Mouse (Mus musculus) thymus, postnatal 10 days (tissue): Measurements from ENCODE around the gene Ppp1r36.
"Not testable (repeated sequence)": the region's sequence is repeated elsewhere in the genome, so short reads cannot be mapped to it uniquely, and the experiment has no call there.

ENCODE experiments used
- DNase-seq, 2 experiments: peaks; one replicate each; pipeline ENCODE4 v3.0.0; 2021; ENCODE audit warnings: low spot score in 2 of 2

Ppp1r36 gene

GRCm38 (mm10) chr12:76448127-76448526, 30.8 kb downstream of the Ppp1r36 start:
- DNase-seq: no peak

- DNase-seq: no peak
Measured at GRCm38 (mm10) chr12:76452203-76452602, 34.9 kb downstream of the Ppp1r36 start.

- DNase-seq: not testable (repeated sequence)
Measured at GRCm38 (mm10) chr12:76458445-76458844, 41.1 kb downstream of the Ppp1r36 start.

GRCm38 (mm10) chr12:76459032-76459431, 41.7 kb downstream of the Ppp1r36 start:
- DNase-seq: no peak

- DNase-seq: no peak
Measured at GRCm38 (mm10) chr12:76463391-76463790, 46.1 kb downstream of the Ppp1r36 start.

- DNase-seq: no peak
Measured at GRCm38 (mm10) chr12:76464651-76465252, 47.4 kb downstream of the Ppp1r36 start.

GRCm38 (mm10) chr12:76466651-76467050, 49.3 kb downstream of the Ppp1r36 start:
- DNase-seq: no peak

- no peak for DNase-seq
Measured at GRCm38 (mm10) chr12:76467256-76467655, 49.9 kb downstream of the Ppp1r36 start.

- DNase-seq: peak; percentile 7 to 63
Measured at GRCm38 (mm10) chr12:76472046-76472445, 54.7 kb downstream of the Ppp1r36 start.

- DNase-seq: no peak
Measured at GRCm38 (mm10) chr12:76473562-76474245, 56.4 kb downstream of the Ppp1r36 start.

GRCm38 (mm10) chr12:76474246-76474583, 56.9 kb downstream of the Ppp1r36 start:
- no peak for DNase-seq

- no peak for DNase-seq
Measured at GRCm38 (mm10) chr12:76474802-76475201, 57.5 kb downstream of the Ppp1r36 start.

- DNase-seq: no peak
Measured at GRCm38 (mm10) chr12:76476146-76476545, 58.8 kb downstream of the Ppp1r36 start.

GRCm38 (mm10) chr12:76478309-76479023, 61.1 kb downstream of the Ppp1r36 start:
- no peak for DNase-seq

- DNase-seq: no peak
Measured at GRCm38 (mm10) chr12:76479174-76479573, 61.8 kb downstream of the Ppp1r36 start.

GRCm38 (mm10) chr12:76479836-76480495, 62.6 kb downstream of the Ppp1r36 start:
- DNase-seq: no peak

- DNase-seq: no peak
Measured at GRCm38 (mm10) chr12:76482446-76482845, 65.1 kb downstream of the Ppp1r36 start.

GRCm38 (mm10) chr12:76482948-76483347, 65.6 kb downstream of the Ppp1r36 start:
- no peak for DNase-seq

GRCm38 (mm10) chr12:76484881-76485280, 67.5 kb downstream of the Ppp1r36 start:
- DNase-seq: no peak

GRCm38 (mm10) chr12:76485381-76485780, 68.0 kb downstream of the Ppp1r36 start:
- DNase-seq: no peak

- DNase-seq: no peak
Measured at GRCm38 (mm10) chr12:76486943-76487342, 69.6 kb downstream of the Ppp1r36 start.
